Mouse (Mus musculus) bone marrow, adult 2 months (tissue): ENCODE results near the gene Oxsm. TPM values are rescaled to one million over a fixed set of nuclear protein-coding genes. Genes with fewer than 3 reads are reported as not detected.

Experiments used
- H3K27ac ChIP-seq: fragments of 200-500 bp; 2 replicates; pipeline ENCODE4 v1.5.1; 2012; ENCODE audit warnings: low read depth, mild to moderate bottlenecking, control low read depth, inconsistent platforms, low read length; ENCODE audit not compliant: control insufficient read depth, poor library complexity, insufficient read depth
- H3K4me1 ChIP-seq: fragments of 200-500 bp; 2 replicates; pipeline ENCODE4 v1.6.1; 2011; ENCODE audit warnings: low read length; ENCODE audit not compliant: control insufficient read depth, insufficient read depth
- H3K4me3 ChIP-seq: fragments of 200-500 bp; replicated peaks from 2 replicates; pipeline ENCODE3; 2011; ENCODE audit warnings: mild to moderate bottlenecking, low read depth, low read length, control low read depth; ENCODE audit not compliant: control insufficient read depth
- CTCF ChIP-seq: fragments of 200-500 bp; IDR thresholded peaks from 2 replicates; pipeline ENCODE4 v1.5.1; 2011; ENCODE audit warnings: low read length, control low read depth; ENCODE audit not compliant: control insufficient read depth, insufficient read depth
- POLR2A ChIP-seq: fragments of 200-500 bp; IDR thresholded peaks from 2 replicates; pipeline ENCODE4 v1.6.1; 2011; ENCODE audit warnings: low read depth, mild to moderate bottlenecking, control low read depth, low read length, borderline replicate concordance; ENCODE audit not compliant: control insufficient read depth
- WGBS: fragments of 180-500 bp; shearing (Covaris S2); methylation state at CpG from one replicate; pipeline ENCODE4 v1.1.7; 2018; 5-methylcytosine and 5-hydroxymethylcytosine counted together
- polyA plus RNA-seq: library from polyadenylated mRNA; stranded (reverse); fragments of >200 nt; gene quantifications from 2 replicates; pipeline ENCODE4 v1.2.4, GENCODE M21; 2011; ENCODE audit warnings: low replicate concordance; ENCODE audit not compliant: missing spikeins, insufficient read depth, insufficient read length

Oxsm gene
- polyA plus RNA-seq, result 2.3 and 3.6 TPM in 2 replicates

DNA sequence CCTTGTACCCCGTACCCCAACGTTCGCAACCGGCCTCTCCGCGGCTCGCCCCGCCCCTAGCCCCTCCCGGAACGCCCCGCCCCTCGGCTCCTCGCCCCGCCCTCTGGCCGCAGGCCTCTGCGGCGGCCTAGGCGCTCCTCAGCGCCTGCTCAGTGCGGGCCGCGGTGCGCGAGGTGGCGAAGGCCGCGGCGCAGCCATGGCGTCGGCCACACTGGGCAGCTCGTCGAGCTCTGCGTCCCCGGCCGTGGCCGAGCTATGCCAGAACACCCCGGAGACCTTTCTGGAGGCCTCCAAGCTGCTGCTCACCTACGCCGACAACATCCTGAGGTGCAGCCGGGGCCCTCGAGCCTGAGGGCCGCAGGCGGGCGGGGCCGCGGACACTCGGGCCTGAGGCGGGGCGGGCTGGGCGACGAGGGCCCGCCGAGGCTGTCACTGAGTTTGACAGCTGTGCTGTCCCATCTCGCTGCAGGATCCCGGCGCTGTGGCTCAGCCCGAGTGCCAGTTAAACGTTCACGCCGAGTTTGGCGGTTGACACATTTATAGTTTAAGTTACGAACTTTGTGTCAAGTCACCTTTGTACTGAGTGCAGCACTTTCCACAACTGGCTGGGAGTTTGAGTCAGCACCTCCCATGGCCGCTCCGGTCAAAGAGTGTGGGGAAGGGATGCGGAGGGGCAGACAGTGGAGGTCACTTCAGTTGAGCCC, at the start of gene Oxsm, which contains the start of gene Ngly1:
Oxsm (minus strand) TSS at position 638 of the 704 bp plus-strand sequence.
Ngly1 (plus strand) TSS at position 110 of the 704 bp plus-strand sequence.
- 1% methylated on average over 65 of the region's 65 CpGs for WGBS
- H3K27ac ChIP-seq, result peak within 1 kb of the TSS; percentile 99
- H3K4me3 ChIP-seq, result peak within 1 kb of the TSS; percentile 96
- H3K4me1 ChIP-seq, result peaks cover 3% of the 10 kb centered on the region; the same call in 1 of the 2 replicates
- TF ChIP-seq POLR2A, result peak; percentile 99
- TF ChIP-seq CTCF, result no peak

DNA sequence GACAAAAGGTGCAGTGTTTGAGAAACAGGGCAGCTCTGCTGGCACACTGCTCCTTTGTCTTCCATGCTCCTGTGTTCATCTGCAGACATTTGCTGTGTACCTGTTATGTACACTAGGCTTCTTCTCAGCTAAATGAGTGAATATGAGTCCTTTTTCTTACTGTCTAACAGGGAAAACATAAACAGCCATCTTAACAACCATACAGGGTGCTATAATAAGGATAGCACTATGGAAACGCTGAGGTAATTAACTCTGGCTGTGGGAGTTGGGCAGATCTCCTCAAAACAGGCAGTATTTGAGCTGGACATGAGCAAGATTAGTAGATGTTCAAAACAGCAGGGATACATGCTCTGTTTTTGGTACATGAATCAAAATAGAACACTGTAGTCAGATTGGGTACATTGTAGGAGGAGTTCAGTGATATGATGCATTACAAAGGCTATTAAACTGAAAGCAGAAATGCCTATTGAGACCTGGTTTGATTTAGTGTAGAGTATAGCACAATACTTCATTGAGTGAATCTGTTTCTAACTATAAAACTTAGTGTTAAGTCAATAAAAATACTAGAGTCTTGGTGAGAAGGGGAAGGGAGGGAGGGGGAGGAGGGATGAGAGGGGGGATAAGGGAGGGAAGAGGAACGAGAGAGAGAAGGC, 47.3 kb upstream of the Oxsm start:
- Histone ChIP-seq H3K4me1 (no peaks in the 10 kb centered on the region), H3K4me3 (no peak overlapping the region), H3K27ac (no peak overlapping the region)
- no peak for TF ChIP-seq POLR2A
- TF ChIP-seq CTCF, result no peak
- WGBS, result 71% methylated on average over 2 of the region's 2 CpGs

DNA sequence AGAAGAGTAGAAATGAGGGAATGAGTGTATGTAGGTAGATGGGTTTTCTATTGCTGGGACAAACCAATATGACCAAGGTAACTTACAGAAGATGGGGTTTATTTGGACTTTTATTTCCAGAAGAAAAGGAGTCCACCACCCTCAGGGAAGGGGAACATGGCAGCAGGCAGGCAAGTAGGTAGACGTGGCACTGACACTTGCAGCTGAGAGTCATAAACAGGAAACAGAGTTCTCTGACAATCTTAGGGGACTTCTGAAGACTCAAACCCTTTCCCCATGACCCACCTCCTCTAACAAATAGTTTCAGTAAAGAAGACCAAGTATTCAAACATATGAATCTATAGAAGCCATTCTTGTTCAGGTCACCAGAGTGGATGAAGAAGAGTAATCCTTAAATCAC, 44.3 kb upstream of the Oxsm start:
- TF ChIP-seq CTCF (no peak), POLR2A (no peak)
- H3K4me1 ChIP-seq, result no peaks in the 10 kb centered on the region
- no peak overlapping the region for H3K4me3 ChIP-seq
- no peak overlapping the region for H3K27ac ChIP-seq
- WGBS, result 79% methylated on average over 1 of the region's 1 CpGs

GRCm38 (mm10) chr14:16293015-16293414, 43.4 kb upstream of the Oxsm start:
- TF ChIP-seq POLR2A, result no peak
- no peak for TF ChIP-seq CTCF
- H3K4me1 ChIP-seq, result no peaks in the 10 kb centered on the region
- H3K27ac ChIP-seq, result no peak overlapping the region
- no peak overlapping the region for H3K4me3 ChIP-seq

- H3K4me3 ChIP-seq, result no peak overlapping the region
- no peaks in the 10 kb centered on the region for H3K4me1 ChIP-seq
- H3K27ac ChIP-seq, result no peak overlapping the region
- TF ChIP-seq CTCF (no peak), POLR2A (no peak)
- 64% methylated on average over 1 of the region's 1 CpGs for WGBS
Observed at GRCm38 (mm10) chr14:16292371-16292770, 42.8 kb upstream of the Oxsm start.

- TF ChIP-seq POLR2A (no peak), CTCF (no peak)
- 90% methylated on average over 4 of the region's 4 CpGs for WGBS
- no peak overlapping the region for H3K27ac ChIP-seq
- H3K4me3 ChIP-seq, result no peak overlapping the region
- H3K4me1 ChIP-seq, result no peaks in the 10 kb centered on the region
Observed at GRCm38 (mm10) chr14:16283966-16284365, 34.4 kb upstream of the Oxsm start.

DNA sequence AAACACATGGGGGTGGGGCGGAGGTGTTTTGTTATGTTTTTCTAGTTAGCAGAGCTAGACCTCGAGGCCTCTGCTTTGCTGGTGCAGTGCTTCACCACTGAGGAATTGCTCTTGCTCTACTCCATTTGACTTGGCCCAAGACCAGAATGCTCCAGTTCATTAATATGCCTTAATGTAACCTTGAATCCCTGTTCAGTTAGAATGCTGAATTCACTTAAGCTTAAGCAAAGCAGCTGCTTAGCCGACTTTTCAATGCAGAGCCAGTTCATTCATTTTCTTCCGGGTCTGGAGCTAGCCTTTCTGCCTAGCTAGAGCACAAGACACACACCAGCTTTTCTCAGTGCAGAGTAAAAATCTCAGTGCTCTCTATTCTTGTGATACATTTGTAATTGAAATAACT, 29.6 kb upstream of the Oxsm start:
- Histone ChIP-seq H3K4me3 (no peak overlapping the region), H3K4me1 (no peaks in the 10 kb centered on the region), H3K27ac (no peak overlapping the region)
- TF ChIP-seq POLR2A (no peak), CTCF (no peak)
- 85% methylated on average over 4 of the region's 4 CpGs for WGBS

DNA sequence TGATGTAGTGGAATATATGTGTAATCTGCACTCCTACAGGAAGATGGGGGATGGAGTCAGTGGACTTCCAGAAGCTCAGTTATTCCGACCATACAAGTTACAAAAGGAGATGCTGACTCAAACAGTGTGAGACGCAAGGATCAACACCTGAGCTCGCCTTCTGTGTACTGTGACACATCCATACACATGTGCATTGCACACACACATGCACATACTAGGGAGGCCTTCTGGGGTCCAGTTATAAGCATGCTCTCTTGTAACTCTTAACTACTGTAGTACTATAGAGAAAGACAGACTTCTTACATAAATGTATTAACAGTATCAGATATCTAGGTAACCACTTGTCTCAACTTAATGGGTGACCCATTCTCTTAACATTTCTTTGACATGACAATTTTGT, 24.1 kb upstream of the Oxsm start:
- no peak overlapping the region for H3K4me3 ChIP-seq
- no peak for TF ChIP-seq CTCF
- no peak for TF ChIP-seq POLR2A
- H3K27ac ChIP-seq, result no peak overlapping the region
- H3K4me1 ChIP-seq, result no peaks in the 10 kb centered on the region
- 87% methylated on average over 3 of the region's 3 CpGs for WGBS

DNA sequence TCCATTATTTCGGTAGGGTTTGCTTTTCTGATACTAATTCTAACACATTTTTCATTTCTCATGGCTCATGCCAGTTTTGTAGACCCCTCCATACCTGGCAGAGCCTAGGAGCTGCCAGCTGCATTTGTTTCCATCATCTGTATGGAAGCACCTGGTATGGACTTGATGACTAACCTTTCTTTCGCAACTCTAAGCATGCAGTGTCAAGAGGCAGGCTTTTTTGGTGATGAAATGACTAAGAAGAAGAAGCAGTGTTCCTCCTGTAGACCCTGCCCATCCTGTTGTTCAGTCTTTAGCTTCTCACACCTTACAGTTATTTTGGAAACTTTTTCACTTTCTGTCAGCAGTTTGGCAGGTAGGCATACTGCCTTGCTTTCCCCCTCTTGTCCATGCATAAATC, 20.2 kb upstream of the Oxsm start:
- WGBS, result 93% methylated on average over 2 of the region's 2 CpGs
- TF ChIP-seq CTCF (no peak), POLR2A (no peak)
- no peak overlapping the region for H3K27ac ChIP-seq

More for the DNA sequence above, 20.2 kb upstream of the Oxsm start:
- H3K4me3 ChIP-seq, result no peak overlapping the region
- no peaks in the 10 kb centered on the region for H3K4me1 ChIP-seq
